Mouse (Mus musculus) hindlimb bud, embryonic 11.5 days (tissue): Measurements from ENCODE around the gene Yars.
A peak's percentile ranks its signal among the peaks of the same experiment; 100 is the strongest.

Experiments used
- DNase-seq: peaks from one replicate; pipeline ENCODE4 v3.0.0-alpha.2; 2012; ENCODE audit warnings: low read depth, low spot score; ENCODE audit errors: extremely low spot score

Yars gene

GRCm38 (mm10) chr4:129189542-129190519, at the start of gene Yars, which contains the start of gene S100pbp:
Yars (plus strand) TSS chr4:129189760.
S100pbp (minus strand) TSS chr4:129189727.
- peak; percentile 97 for DNase-seq

GRCm38 (mm10) chr4:129140808-129141207, 48.8 kb upstream of the Yars start:
- DNase-seq, result no peak

GRCm38 (mm10) chr4:129141560-129142438, 47.8 kb upstream of the Yars start:
- no peak for DNase-seq

GRCm38 (mm10) chr4:129142439-129143045, 47.0 kb upstream of the Yars start:
- DNase-seq, result no peak

- DNase-seq, result no peak
Measured at GRCm38 (mm10) chr4:129143509-129143908, 46.1 kb upstream of the Yars start.

DNA sequence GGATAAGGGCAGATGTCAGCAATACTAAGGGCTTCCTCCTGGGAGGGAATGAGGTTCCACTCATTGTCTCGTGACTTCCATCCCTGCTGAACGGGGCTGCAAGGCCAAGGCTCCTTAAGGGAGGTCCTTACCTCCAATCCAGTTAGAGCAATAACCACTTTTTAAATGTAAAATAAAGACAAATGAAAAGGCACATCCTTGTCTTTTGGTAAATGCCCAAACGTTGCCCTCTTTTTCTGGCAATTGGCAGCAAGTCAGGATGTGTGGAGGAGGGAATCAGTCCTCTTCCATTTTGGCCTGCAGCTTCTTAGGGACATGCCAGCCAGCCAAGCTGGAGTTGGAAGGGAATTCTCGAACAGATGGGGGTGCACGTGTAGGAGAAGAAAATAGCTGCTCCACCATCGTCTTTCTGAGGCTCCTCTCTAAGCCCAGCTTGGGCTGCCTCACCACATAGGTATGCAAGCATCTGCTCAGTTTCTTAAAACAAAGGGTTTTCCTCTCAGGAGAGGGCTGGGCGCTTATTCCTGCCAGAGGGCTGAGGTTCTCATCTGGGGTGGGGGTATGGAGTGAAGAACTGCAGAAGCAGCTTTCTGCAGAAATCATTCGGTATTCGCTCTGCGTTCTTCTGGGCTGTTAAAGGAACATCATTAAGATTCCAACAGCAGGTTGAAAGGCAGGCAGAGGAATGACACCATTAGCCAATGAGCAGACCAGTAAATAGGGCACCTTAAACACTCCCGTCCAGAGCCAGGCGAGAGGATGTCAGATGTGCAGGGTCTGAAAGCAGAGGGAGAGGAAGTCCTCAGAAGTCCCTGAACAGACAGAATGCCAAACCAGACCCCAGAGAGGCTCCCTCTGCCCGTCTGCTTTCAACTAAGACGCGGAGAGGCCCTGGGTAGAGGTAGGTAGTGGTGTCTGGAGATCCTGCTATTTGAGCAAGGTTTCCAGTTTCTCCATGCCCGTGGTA, 44.9 kb upstream of the Yars start:
- no peak for DNase-seq

DNA sequence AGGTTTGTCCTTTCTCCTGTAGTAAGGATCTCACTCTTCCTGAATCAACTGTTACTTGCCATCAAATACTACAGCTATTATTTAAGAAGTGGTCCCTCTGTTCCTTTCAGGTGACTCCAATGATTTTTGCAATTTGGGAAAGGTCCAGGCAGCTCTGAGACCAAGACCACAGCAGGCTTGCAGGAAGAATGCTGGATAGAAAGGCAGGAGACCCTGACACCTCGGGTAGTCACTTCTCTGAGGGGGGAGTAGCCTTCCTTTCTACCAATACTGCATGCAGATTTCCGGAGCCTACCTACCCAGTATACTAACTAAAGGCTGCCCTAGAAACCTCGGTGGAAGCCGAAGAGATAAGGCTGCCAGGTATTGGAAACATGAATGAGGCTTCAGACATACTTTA, 44.1 kb upstream of the Yars start:
- no peak for DNase-seq

GRCm38 (mm10) chr4:129145943-129146342, 43.6 kb upstream of the Yars start:
- no peak for DNase-seq

DNA sequence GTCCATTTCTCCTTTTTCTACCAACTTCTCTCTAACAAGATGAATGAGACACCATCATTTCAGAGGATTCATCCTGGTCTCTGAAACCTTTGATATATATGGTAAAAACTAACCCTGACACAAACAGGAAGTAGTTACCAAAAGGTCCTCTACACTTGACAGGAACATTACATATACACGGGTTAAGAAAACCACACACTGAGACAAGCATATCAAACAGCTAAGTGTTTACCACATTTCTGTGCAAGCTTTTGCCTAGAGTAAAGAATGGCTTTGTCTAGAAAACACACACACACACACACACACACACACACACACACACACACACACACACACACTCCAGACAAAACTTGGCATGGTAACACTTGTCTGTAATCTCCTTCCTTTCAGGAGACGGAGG, 43.2 kb upstream of the Yars start:
- DNase-seq, result no peak

DNA sequence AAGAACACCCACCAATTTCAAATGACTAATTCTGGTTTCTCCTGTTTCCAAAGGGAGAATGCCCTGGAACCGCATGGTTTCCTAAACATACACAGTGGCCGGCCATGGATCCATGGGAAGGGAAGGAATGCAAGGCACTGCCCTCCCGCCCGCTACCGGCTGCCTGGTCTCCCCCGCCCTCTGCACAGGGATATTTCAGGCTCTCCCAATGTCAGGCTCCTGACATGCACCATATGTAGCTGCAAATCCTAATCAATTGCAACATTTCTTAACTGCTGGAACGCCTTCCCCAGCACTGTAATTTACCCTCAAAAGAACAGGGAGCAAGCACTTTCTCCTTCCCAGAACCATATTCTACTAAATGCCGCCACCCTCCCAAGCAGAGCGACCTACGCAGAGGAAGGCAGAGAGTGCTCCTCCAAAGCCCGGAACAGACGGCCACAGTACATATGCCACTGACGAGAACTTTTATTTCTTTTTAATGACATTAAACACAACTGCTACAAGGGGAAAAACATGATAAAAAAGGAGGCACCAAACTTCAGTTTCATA, 41.9 kb upstream of the Yars start:
- DNase-seq, result no peak

DNA sequence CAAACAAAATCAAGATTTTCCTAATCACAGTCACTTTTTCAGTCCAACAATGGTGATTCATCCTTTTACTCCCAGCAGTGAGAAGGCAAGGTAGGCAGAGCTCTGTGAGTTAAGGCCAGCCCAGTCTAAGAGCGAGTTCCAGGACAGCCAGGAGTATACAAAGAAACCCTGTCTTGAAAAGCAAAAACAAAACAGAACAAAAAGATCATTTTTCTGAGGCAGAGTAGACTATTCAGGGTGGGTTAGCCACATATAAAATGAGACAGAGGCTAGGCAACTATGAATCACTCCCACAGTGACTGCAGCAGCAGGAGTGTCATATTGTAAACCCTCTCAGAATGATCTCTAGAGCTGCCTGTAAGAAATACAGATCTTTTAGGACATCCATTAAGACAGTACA, 40.2 kb upstream of the Yars start:
- no peak for DNase-seq

DNA sequence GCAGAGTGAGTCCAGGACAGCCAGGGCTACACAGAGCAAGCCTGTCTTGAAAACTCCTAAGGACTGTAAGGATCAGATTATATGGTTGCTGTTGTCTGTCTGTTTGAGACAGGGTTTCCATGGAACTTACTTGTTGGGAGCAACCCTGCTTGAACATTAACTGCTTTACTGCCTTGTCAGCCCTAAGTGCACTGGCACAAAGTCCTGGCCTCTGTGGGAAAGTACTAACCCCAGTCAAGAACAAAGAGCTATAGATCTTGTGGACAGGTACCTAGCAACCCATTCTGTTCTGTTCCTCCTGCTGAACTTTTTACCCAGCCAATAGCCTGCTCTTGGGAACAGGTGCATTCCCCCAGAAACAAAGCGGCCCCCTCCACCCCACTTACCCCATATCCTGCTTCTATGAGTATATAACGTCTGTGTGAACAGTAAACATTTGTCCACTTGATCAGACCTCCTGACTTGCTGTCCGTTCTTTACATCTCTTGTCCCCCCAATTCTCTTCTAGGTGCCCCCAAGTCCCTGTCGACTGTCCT, 38.2 kb upstream of the Yars start:
- DNase-seq, result no peak

DNA sequence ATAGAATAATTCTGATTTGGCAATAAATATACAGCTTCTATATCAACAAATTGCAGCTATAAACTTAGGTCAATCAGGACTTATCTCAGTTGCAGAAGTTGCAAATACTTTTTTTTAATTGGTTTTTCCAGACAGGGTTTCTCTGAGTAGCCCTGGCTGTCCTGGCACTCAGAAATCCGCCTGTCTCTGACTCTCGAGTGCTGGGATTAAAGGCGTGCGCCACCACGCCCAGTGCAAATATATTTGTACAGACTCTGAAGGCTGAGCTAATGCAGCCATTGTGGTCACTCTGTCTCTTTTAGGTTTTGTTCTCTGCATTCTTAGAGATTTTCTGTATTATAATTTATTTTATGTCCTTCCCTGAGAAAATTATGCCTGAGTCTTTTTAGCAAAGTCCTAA, 32.0 kb upstream of the Yars start:
- no peak for DNase-seq

DNA sequence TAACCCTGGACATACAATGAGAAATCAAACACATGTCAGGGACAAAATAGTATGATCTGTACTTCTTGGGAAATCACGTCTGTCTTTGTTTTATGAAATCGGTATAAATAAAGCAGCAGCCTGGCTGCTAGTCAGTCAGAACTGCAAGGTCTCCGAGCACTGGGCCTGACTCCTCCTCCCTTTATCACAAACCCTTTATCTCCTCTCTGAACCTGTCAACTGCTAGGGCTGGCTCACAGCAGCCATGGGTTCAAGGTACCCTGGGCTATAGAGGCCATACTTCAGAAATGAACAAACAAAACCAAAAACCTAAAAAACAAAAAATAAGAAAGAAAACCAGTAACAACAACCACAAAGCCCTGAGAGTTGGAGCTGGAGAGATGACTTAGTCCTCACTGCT, 31.0 kb upstream of the Yars start:
- DNase-seq, result no peak

GRCm38 (mm10) chr4:129161076-129161475, 28.5 kb upstream of the Yars start:
- no peak for DNase-seq

DNA sequence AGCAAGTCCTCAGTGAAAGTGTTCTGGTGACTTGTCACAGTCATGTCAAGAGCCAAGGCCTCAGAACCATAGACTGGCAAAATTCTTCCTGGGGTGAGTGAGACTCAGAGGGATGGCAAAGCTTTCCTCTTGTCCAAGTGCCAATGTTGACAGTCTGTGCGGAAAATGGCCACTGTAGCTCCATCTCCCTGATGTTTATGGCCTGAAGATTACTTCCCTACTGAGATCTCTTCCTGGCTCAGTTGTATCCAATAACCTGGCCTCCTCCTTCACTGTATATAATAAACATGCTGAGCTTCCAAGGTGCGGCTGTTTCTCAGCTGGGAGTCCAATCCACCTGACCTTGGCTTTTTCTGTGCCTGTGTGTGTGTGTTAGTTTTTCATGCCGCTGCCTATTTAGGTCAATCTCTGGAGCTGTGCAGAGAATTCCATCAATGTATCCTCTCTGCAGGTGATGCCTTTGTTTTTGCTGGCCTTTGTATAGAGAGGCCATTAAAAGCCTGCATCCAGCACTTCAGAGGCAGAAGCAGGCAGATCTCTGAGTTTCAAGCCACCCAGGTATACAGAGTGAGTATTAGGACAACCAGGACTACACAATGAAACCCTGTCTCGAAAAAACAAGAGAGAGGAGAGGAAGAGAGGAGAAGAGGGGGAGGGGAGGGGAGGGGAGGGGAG, 27.8 kb upstream of the Yars start:
- no peak for DNase-seq

- no peak for DNase-seq
Measured at GRCm38 (mm10) chr4:129172529-129172928, 17.0 kb upstream of the Yars start.

GRCm38 (mm10) chr4:129179560-129179959, 10.0 kb upstream of the Yars start:
- DNase-seq, result no peak

- no peak for DNase-seq
Measured at GRCm38 (mm10) chr4:129188041-129188659, 1.4 kb upstream of the Yars start.
